18 mouse cellular contexts compared by ENCODE assay signal in the genomic region with DNA sequence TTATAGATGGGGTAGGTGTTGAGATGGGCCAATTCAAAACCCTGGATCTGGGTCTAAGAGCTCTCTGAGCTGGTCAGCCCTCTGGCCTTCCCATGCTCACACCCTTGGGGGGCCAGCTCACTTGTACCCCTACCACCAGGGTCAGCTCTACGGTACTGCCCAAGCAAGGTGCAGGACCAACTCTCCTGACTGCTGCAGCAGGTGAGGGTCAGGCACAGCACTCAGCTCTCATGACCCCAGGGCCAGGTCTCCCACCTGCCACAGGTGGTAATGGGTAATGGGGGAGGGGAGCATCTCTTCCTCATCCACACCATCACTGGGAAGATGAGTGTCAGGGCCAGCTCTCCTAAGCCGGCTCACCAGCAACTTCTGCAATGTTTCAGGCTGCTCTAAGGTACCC. TPM values are rescaled to one million over a fixed set of nuclear protein-coding genes. Genes with fewer than 3 reads are reported as not detected.
"Had no signal": no experiment of that assay in that cellular context is flagged by ENCODE, and none has a peak within 500 bp of the region (broad histone marks: within the 10 kb centered on the region; RNA-seq: fewer than 3 reads in every experiment).

No protein-coding gene starts in this region.

- H3K27me3 ChIP-seq: liver, embryonic 15.5 days; lung, embryonic 15.5 days; midbrain, embryonic 13.5 days; neural tube, embryonic 12.5 days; stomach, embryonic 15.5 days had no signal

- H3K4me1 ChIP-seq: liver, embryonic 15.5 days; lung, embryonic 15.5 days; midbrain, embryonic 13.5 days; neural tube, embryonic 12.5 days; stomach, embryonic 15.5 days had no signal

- DNase-seq: liver, postnatal 0 days; lung, adult 2 months; lung, postnatal 10 days; lung, postnatal 36 days; right cerebral cortex, postnatal 14 days; thymus, adult 2 months; thymus, postnatal 25 days; thymus, postnatal 4 days had no signal

- H3K27ac ChIP-seq: liver, embryonic 15.5 days; lung, embryonic 15.5 days; macrophage; midbrain, embryonic 13.5 days; neural tube, embryonic 12.5 days; stomach, embryonic 15.5 days; stomach, postnatal 0 days had no signal

- ATAC-seq: liver, postnatal 0 days; midbrain, embryonic 13.5 days; midbrain, embryonic 16.5 days had no signal

- H3K4me2 ChIP-seq: liver, embryonic 15.5 days; lung, embryonic 15.5 days; midbrain, embryonic 11.5 days; midbrain, embryonic 13.5 days; neural tube, embryonic 12.5 days; stomach, embryonic 15.5 days had no signal

- H3K9me3 ChIP-seq: liver, embryonic 15.5 days; lung, embryonic 15.5 days; midbrain, embryonic 13.5 days; stomach, embryonic 15.5 days had no signal

- H3K9ac ChIP-seq: liver, embryonic 15.5 days; liver, postnatal 0 days; lung, embryonic 15.5 days; midbrain, embryonic 13.5 days; neural tube, embryonic 12.5 days; stomach, embryonic 15.5 days had no signal

- H3K36me3 ChIP-seq: liver, embryonic 15.5 days; lung, embryonic 15.5 days; midbrain, embryonic 13.5 days; neural tube, embryonic 12.5 days; stomach, embryonic 15.5 days had no signal

- H3K4me3 ChIP-seq: liver, embryonic 15.5 days; lung, embryonic 15.5 days; megakaryocyte, embryonic 14.5 days; midbrain, embryonic 13.5 days; neural tube, embryonic 12.5 days; stomach, embryonic 15.5 days had no signal

RNA-seq across cellular contexts. Expression of gene Rapgef4, which starts 17.5 kb away (rescaled TPM):
- polyA plus RNA-seq: macrophage had no signal
